Mouse (Mus musculus) neural tube, embryonic 10.5 days (tissue): ENCODE data around the gene Dsp.
A peak's percentile ranks its signal among the peaks of the same experiment; 100 is the strongest.

Source experiments
- DNase-seq: peaks from one replicate; pipeline ENCODE4 v3.0.0-alpha.2; 2017; ENCODE audit warnings: low spot score; ENCODE audit errors: extremely low spot score

The Dsp gene

DNA sequence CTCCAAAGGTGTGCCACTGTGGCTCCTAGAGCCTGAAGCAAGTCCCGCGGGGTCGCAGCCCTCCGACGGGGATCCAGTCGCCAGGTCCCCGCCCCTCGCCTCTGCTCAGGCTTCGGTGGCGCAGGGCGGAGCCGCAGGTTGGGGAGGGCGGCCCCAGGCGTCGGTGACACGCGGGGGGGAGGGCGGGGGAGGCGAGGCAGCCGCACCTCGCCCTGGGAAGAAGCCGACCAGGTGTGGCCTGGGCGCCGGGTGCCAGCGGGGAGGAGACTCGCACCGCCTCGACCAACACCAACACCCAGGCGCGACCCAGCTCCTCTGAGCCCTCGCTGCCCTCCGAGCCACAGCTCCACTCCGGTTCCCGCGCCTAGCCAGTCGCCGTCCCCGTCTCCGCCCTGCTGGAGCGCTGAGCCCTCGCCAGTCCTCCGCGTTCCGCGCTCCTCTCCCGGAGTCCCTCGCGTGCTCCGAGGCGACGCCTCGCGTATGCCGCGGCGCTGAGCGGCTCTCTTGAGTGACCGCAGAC is at the start of gene Dsp:
Gene Dsp (plus strand): TSS at position 226 of the 520 bp plus-strand sequence.
- peak; percentile 69 for DNase-seq

DNA sequence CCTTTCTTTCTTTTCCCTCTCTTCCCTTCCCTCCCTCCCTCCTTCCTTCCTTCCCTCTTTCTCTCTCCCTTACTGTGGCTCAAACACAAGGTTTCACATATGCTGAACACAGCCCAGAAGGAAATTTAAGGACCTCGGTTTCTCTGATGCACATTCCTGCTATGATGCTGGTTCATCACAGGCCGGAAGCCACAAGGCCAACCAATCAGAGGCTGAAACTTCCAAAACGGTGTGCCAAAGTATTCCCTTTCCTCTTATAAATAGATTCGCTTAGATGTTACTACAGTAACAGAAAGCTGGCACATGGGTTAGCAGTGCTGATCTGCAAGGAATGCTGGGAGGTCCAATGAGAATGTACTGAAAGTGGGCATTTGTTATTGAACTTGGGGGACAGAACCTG is 47.7 kb upstream of the Dsp start:
- no peak for DNase-seq

- no peak for DNase-seq
These were observed 46.6 kb upstream of the Dsp start for GRCm38 (mm10) chr13:38104501-38104900.

DNA sequence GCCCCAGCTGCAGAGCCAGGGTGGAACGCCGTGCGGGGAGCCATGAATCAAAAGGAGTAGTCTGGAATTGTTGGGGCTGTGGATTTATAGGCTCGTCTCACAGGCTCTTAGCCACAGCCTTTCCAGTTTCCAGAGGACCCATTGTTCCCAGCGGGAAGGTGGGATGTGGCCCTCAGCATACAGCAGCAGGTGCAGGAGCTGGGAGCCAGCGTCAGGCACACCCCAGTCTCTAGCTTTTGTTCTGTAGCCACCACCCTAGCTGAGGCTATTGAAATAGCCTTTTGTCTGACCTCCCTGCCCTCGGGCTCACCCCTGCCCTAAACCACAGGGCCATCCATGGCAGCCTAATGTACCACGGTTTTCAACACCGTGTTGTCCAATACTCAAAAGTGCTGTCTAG is 42.0 kb upstream of the Dsp start:
- no peak for DNase-seq

- no peak for DNase-seq
These were observed 28.8 kb upstream of the Dsp start for GRCm38 (mm10) chr13:38122321-38122720.

DNA sequence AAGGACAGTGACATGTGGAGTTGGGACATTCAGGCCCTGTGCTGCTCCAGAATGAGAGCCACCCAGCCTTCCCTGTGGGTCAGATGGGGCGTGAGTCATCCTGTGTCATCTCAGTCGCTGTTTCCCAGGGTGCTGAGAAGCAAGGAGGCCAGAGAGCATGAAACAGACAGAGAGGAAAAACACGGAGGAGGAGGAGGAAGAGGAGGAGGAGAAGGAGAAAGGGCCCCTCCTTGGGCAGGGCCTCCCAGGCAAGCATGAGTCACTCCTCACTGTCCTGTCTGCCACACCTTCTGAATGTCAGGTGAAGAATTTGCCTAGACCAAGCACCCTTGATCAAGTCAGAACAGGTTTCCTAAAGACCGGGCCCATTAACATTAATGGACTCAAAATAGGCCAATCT is 27.4 kb upstream of the Dsp start:
- DNase-seq: no peak

GRCm38 (mm10) chr13:38127683-38128082 is 23.4 kb upstream of the Dsp start:
- no peak for DNase-seq

DNA sequence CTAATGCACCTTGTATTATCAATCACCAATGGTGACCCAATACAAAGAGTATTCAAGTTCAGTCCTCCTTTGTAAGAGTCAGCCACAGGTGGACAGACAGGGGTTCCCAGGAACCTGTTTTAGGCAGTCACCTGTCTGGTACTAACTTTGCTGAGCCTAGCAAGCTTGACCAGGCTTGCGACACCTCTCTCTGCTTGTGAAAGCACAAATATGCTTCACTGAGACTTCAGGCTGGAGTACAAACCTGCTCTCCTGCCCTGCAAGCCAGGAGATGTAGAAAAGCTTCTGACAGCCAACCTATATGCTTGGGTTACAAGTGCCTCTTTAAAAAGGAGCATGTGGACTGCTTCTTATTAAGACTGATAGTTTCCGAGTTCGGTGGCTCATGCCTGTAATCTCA is 22.8 kb upstream of the Dsp start:
- DNase-seq: no peak

- no peak for DNase-seq
These were observed 21.6 kb upstream of the Dsp start for GRCm38 (mm10) chr13:38129492-38129891.

- no peak for DNase-seq
These were observed 21.0 kb upstream of the Dsp start for GRCm38 (mm10) chr13:38130116-38130515.

DNA sequence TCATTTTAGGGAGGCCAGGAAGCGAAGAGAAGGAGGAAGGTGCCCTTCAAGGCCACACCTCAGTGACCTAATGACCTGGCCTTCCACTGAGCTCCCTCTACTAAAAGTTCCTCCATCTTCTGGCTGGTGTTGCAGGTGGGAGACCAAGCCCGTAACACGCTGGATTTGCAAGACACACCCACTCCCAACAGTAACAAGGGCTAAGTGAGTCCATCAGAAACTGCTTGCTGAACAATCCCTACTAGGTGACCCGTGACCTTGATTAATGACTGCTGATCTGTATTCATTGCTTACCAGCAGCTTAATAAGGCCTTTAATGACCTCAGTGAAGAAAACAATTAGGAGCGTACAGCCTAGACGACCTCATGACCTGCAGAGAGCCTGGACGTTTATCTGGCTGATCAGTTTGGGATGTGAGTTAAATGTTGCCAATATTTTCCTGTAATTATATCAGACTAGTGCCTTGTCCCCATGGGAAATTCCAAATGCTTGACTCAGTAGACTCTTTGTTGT is 18.0 kb upstream of the Dsp start:
- DNase-seq: no peak

DNA sequence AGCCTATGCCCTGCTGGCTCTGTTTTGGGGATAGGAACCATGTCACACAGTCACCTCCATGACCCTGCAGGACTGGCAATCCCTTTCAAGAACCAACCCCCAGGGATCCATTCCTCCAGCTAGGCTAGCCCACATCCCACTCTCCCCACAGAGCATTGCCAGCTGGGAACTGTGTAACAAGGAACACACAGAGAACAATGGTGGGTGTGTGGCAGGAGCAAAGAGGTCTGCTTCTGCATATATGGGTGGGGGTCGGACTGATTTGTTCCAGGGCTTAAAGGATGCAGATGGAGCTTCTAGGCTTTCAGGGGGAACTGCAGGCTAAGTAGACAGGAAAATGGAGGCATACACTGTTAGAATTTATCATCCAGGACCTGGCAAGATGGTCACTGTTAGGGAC is 10.6 kb upstream of the Dsp start:
- no peak for DNase-seq

- peak; percentile 26 for DNase-seq
These were observed 6.0 kb upstream of the Dsp start for GRCm38 (mm10) chr13:38144962-38145713.

- DNase-seq: no peak
These were observed 2.7 kb upstream of the Dsp start for GRCm38 (mm10) chr13:38148348-38148747.

DNA sequence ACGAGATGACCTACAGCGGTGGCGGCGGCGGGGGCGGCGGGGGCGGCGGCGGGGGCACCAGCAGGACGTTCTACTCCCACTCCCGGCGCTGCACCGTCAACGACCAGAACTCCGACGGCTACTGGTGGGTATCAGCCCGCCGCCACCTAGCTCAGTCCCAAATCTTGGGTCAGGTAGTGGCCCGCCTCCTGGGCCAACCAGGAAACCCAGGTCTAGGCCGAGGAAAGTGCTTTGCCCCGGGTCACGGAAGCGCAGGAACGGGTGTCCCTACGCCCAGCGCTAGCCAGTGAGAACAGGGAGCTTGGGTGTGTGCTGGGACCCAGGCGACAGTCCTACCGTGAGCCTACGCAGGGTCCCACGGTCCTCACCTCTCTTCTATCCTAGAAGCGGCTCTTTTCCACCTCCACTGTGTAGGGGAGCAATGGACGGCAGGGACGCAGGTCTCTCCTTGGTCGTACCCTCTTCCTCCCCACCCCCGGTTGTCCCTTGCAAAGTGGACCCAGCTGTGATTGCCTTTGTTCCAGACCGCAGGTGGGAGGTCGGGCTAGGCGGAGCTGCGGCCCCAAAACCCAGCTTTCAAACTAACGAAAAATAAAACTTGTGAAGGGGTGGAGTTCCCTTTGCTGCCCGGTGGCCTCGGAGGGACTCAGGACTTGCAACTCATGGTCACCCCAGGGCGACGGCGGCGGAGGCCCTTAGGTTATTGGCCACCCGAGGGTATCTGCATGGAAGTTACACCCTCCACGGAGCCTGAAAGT is 756 bp downstream of the Dsp start:
- peak; percentile 67 for DNase-seq

- peak; percentile 65 for DNase-seq
These were observed 1.4 kb downstream of the Dsp start for GRCm38 (mm10) chr13:38152429-38153035.

- peak; percentile 38 for DNase-seq
These were observed 4.4 kb downstream of the Dsp start for GRCm38 (mm10) chr13:38155523-38155922.

GRCm38 (mm10) chr13:38157635-38158034 is 6.5 kb downstream of the Dsp start:
- no peak for DNase-seq

GRCm38 (mm10) chr13:38162002-38162401 is 10.9 kb downstream of the Dsp start:
- DNase-seq: no peak

GRCm38 (mm10) chr13:38162668-38163067 is 11.6 kb downstream of the Dsp start:
- no peak for DNase-seq

DNA sequence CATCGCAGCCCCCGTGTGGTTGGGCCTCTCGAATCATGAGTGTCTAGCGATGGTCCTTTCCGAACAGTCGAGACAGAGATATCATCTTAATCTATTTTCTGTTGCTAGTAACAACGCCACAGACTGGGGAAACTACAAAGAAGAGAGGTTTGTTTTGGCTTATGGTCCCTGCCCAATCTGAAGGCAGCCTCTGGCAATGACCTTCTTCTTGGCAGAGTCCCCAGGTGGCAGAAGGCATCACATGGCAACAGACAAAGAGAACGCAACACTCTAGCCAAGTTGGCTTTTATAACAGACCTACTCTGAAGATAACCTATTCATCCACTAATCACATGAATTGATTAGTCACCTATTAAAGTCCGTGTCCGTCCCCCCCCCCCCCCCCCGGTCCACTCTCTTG is 13.8 kb downstream of the Dsp start:
- no peak for DNase-seq

DNA sequence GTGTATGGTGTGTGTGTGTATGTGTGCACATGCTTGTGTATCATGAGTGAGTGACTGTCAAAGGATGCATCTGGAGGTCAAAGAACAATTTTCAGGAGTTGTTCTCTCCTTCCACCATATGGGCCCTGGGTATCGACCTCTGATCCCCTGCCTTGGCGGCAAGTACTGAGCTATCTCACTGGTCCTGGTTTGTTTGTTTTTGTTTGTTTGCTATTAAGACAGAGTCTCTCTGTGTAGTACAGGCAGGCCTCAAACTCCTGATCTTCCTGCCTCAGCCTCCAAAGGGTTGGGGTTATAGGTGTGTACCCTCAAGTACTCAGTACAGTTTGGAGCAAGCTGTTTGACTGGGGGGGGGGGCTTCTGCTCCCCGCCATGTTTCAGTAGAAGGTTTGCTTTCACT is 16.0 kb downstream of the Dsp start:
- DNase-seq: no peak
